Comparison of ENCODE assay signal across 8 mouse cellular contexts in genomic region chr9:119937005-119937773, GRCm38 (mm10). TPM values are rescaled to one million over a fixed set of nuclear protein-coding genes. Genes with fewer than 3 reads are reported as not detected.
DNase-seq lines count a peak whose midpoint lies in the region; ATAC-seq and TF ChIP-seq lines count a peak whose summit lies in the region.

Gene Gorasp1, minus strand, starts transcription at chr9:119937565.
Gene Ttc21a, plus strand, starts transcription at chr9:119937606.

- H3K27ac ChIP-seq in embryonic facial prominence, embryonic 14.5 days (replicated peaks; ENCODE audit: low read depth, low read length): peak within 1 kb of the TSS; percentile 72
- peak within 1 kb of the TSS; percentile 84 for H3K27ac ChIP-seq in heart, adult 2 months
- peak within 1 kb of the TSS; percentile 73; the same call in 1 of the 2 replicates for H3K27ac ChIP-seq in limb, embryonic 13.5 days
- H3K27ac ChIP-seq in midbrain, embryonic 16.5 days (ENCODE audit: low read length): peak within 1 kb of the TSS; percentile 78

- H3K9ac ChIP-seq in embryonic facial prominence, embryonic 14.5 days (ENCODE audit: low read depth, low read length): peak within 1 kb of the TSS; percentile 92
- peak within 1 kb of the TSS; percentile 70 for H3K9ac ChIP-seq in heart, adult 2 months (ENCODE audit: low read depth, low read length)
- peak within 1 kb of the TSS; percentile 92 for H3K9ac ChIP-seq in limb, embryonic 13.5 days
- H3K9ac ChIP-seq in midbrain, embryonic 16.5 days (ENCODE audit: low read depth, low read length): peak within 1 kb of the TSS; percentile 97

- TF ChIP-seq EP300 in heart, adult 2 months (IDR thresholded peaks at IDR 0.05; ENCODE audit: insufficient read depth, low read depth, low read length): no peak

- H3K9me3 ChIP-seq in embryonic facial prominence, embryonic 14.5 days (ENCODE audit: control insufficient read depth, low read length): no peaks in the 10 kb centered on the region
- H3K9me3 ChIP-seq in limb, embryonic 13.5 days: no peaks in the 10 kb centered on the region
- H3K9me3 ChIP-seq in midbrain, embryonic 16.5 days (replicated peaks; ENCODE audit: control insufficient read depth, low read length, poor library complexity, severe bottlenecking): no peaks in the 10 kb centered on the region

- no peak for TF ChIP-seq CTCF in heart, adult 2 months (IDR thresholded peaks at IDR 0.05)

- H3K4me3 ChIP-seq in embryonic facial prominence, embryonic 14.5 days (ENCODE audit: low read depth, low read length): peak within 1 kb of the TSS; percentile 72
- peak within 1 kb of the TSS; percentile 99 for H3K4me3 ChIP-seq in heart, adult 2 months
- peak within 1 kb of the TSS; percentile 79 for H3K4me3 ChIP-seq in limb, embryonic 13.5 days
- H3K4me3 ChIP-seq in midbrain, embryonic 16.5 days (ENCODE audit: low read depth, low read length): peak within 1 kb of the TSS; percentile 71

- ATAC-seq in embryonic facial prominence, embryonic 14.5 days (ENCODE audit: low read depth): peak; percentile 96
- peak; percentile 91 for ATAC-seq in limb, embryonic 13.5 days (ENCODE audit: low FRiP score, low read depth)
- peak; percentile 96 for ATAC-seq in midbrain, embryonic 16.5 days

- H3K27me3 ChIP-seq in embryonic facial prominence, embryonic 14.5 days (replicated peaks; ENCODE audit: control insufficient read depth, insufficient read depth, low read length): no peaks in the 10 kb centered on the region
- H3K27me3 ChIP-seq in heart, adult 2 months (ENCODE audit: control insufficient read depth, insufficient read depth, low read length): no peaks in the 10 kb centered on the region
- H3K27me3 ChIP-seq in limb, embryonic 13.5 days: no peaks in the 10 kb centered on the region
- no peaks in the 10 kb centered on the region for H3K27me3 ChIP-seq in midbrain, embryonic 16.5 days (ENCODE audit: control insufficient read depth, insufficient read depth, low read depth, low read length)

- H3K4me1 ChIP-seq in embryonic facial prominence, embryonic 14.5 days (ENCODE audit: control insufficient read depth, insufficient read depth, low read length): peaks cover 12% of the 10 kb centered on the region
- H3K4me1 ChIP-seq in heart, adult 2 months (ENCODE audit: control insufficient read depth, insufficient read depth, low read length): peaks cover 2% of the 10 kb centered on the region; the same call in 1 of the 2 replicates
- H3K4me1 ChIP-seq in limb, embryonic 13.5 days: peaks cover 44% of the 10 kb centered on the region
- H3K4me1 ChIP-seq in midbrain, embryonic 16.5 days (ENCODE audit: control insufficient read depth, insufficient read depth, low read length): peaks cover 11% of the 10 kb centered on the region

- peak within 1 kb of the TSS; percentile 90 for H3K4me2 ChIP-seq in embryonic facial prominence, embryonic 14.5 days (ENCODE audit: low read depth, low read length)
- H3K4me2 ChIP-seq in limb, embryonic 13.5 days (replicated peaks): peak within 1 kb of the TSS; percentile 82
- peak within 1 kb of the TSS; percentile 79 for H3K4me2 ChIP-seq in midbrain, embryonic 16.5 days (ENCODE audit: low read length)

- 0 out of 2 replicates have a peak, but pooled peaks cover 6% of the 10 kb centered on the region for H3K36me3 ChIP-seq in embryonic facial prominence, embryonic 14.5 days (ENCODE audit: control insufficient read depth, insufficient read depth, low read length)
- no peaks in the 10 kb centered on the region for H3K36me3 ChIP-seq in heart, adult 2 months (ENCODE audit: control insufficient read depth, insufficient read depth, low read length)
- H3K36me3 ChIP-seq in limb, embryonic 13.5 days: peaks cover 10% of the 10 kb centered on the region
- H3K36me3 ChIP-seq in midbrain, embryonic 16.5 days (ENCODE audit: control insufficient read depth, insufficient read depth, low read length): no peaks in the 10 kb centered on the region

- intact Hi-C loops in heart, adult 2 months (cut with DNase I): loop anchor here (1.0 kb wide), 1 partner anchor 43 kb away; the partner anchor contains the start of gene Wdr48

- peak; percentile 73 for TF ChIP-seq POLR2A in heart, adult 2 months (IDR thresholded peaks at IDR 0.05; ENCODE audit: insufficient read depth, low read depth, low read length)

- DNase-seq in 3T3-L1 (ENCODE audit: low read depth, low spot score): peak; percentile 92
- DNase-seq in adrenal gland, postnatal 4 days (ENCODE audit: low spot score in 2 of 2): peak; percentile 82 to 87
- DNase-seq in embryonic facial prominence, embryonic 14.5 days (ENCODE audit: low spot score): peak; percentile 96
- peak; percentile 94 to 98 for DNase-seq in heart, adult 2 months
- peak; percentile 94 to 97 for DNase-seq in kidney, adult 8-10 months
- peak; percentile 74 to 94 for DNase-seq in spleen, postnatal 10 days (ENCODE audit: low spot score in 2 of 2)

- no peaks in the 10 kb centered on the region for H3K79me2 ChIP-seq in heart, adult 2 months (replicated peaks; ENCODE audit: control insufficient read depth, insufficient read depth, low read length)

- 3% methylated on average over 35 of the region's 40 CpGs for WGBS in embryonic facial prominence, embryonic 14.5 days
- WGBS in heart, adult 2 months: 2% methylated on average over 40 of the region's 40 CpGs
- WGBS in limb, embryonic 13.5 days: 3% methylated on average over 40 of the region's 40 CpGs
- 1% methylated on average over 40 of the region's 40 CpGs for WGBS in midbrain, embryonic 16.5 days

RNA-seq across cellular contexts. Expression of gene Gorasp1, which starts in this region (rescaled TPM):
- 10 to 100 TPM; 26.9 to 27.1 TPM for total RNA-seq in adrenal gland, postnatal 4 days (2021)
- 29.9 and 32.4 TPM in 2 replicates for polyA plus RNA-seq in embryonic facial prominence, embryonic 14.5 days (2014; fragmentation: Nextera tagmentation; extraction: Ambion mirVana)
- 10 to 100 TPM; 32.2 to 35.9 TPM for total RNA-seq in heart, adult 2 months (2021)
- 16.8 and 25.0 TPM in 2 replicates for polyA plus RNA-seq in heart, adult 2 months (2012; rRNA removed)
- 29.5 and 31.5 TPM in 2 replicates for polyA plus RNA-seq in limb, embryonic 13.5 days (2015; fragmentation: Nextera tagmentation; extraction: Ambion mirVana)
- polyA plus RNA-seq in midbrain, embryonic 16.5 days (2015; fragmentation: Nextera tagmentation; extraction: Ambion mirVana): 27.3 and 29.2 TPM in 2 replicates

RNA-seq across cellular contexts. Expression of gene Ttc21a, which starts in this region (rescaled TPM):
- total RNA-seq in adrenal gland, postnatal 4 days (2021): under 1 TPM; 0.34 TPM
- polyA plus RNA-seq in embryonic facial prominence, embryonic 14.5 days (2014; fragmentation: Nextera tagmentation; extraction: Ambion mirVana): 0.52 and 0.72 TPM in 2 replicates
- not detected for total RNA-seq in heart, adult 2 months (2021)
- 0.70 TPM in 1 of 2 replicates, not detected in the other for polyA plus RNA-seq in heart, adult 2 months (2012; rRNA removed)
- 0.18 and 0.20 TPM in 2 replicates for polyA plus RNA-seq in limb, embryonic 13.5 days (2015; fragmentation: Nextera tagmentation; extraction: Ambion mirVana)
- 1.0 and 1.3 TPM in 2 replicates for polyA plus RNA-seq in midbrain, embryonic 16.5 days (2015; fragmentation: Nextera tagmentation; extraction: Ambion mirVana)

Comparison
In these comparisons a context has a peak if more than half of its experiments do, and no peak if none do; other contexts are left out.
1. Peak in every context shown above with its lines: DNase-seq, ATAC-seq, H3K4me3 ChIP-seq and H3K27ac ChIP-seq.